25 mouse cellular contexts compared by ENCODE assay signal in the genomic region with DNA sequence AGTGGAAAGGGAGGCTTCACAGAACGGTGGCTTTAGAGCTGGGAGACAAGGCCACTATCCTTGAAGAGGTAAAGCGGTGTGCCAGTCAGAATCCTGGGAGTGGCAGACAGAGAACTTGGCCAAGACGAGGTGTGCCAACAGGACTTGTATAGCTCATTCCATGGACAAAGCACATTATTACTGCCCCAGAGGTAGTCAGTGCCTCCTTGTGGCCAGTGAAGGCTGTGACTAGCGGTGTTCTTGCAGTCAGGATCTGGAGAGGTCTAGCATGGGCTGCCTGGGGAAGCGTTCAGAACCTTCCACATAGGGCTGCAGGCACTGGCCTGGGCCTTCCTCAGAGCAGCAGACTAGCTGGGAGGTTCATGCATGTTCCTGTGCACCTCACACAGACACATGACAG. TPM values are rescaled to one million over a fixed set of nuclear protein-coding genes. Genes with fewer than 3 reads are reported as not detected.
"Had no signal": no experiment of that assay in that cellular context is flagged by ENCODE, and none has a peak within 500 bp of the region (broad histone marks: within the 10 kb centered on the region; RNA-seq: fewer than 3 reads in every experiment).

No protein-coding gene starts in this region.

- ATAC-seq: liver, postnatal 0 days; lung, postnatal 0 days; midbrain, embryonic 15.5 days had no signal

- H3K4me3 ChIP-seq: limb, embryonic 10.5 days; limb, embryonic 13.5 days; liver, embryonic 13.5 days; midbrain, embryonic 12.5 days; midbrain, embryonic 15.5 days; neural tube, embryonic 12.5 days; neural tube, embryonic 15.5 days; stomach, embryonic 15.5 days had no signal

- H3K9me3 ChIP-seq: limb, embryonic 10.5 days; limb, embryonic 13.5 days; liver, embryonic 13.5 days; midbrain, embryonic 12.5 days; midbrain, embryonic 15.5 days; neural tube, embryonic 12.5 days; neural tube, embryonic 15.5 days; stomach, embryonic 15.5 days had no signal

- H3K4me2 ChIP-seq: limb, embryonic 13.5 days; liver, embryonic 13.5 days; lung, embryonic 14.5 days; midbrain, embryonic 12.5 days; midbrain, embryonic 15.5 days; neural tube, embryonic 12.5 days; neural tube, embryonic 15.5 days; stomach, embryonic 15.5 days had no signal

- DNase-seq: kidney, adult 9 months; kidney, postnatal 14 days; kidney, postnatal 4 days; layer of hippocampus, adult 9-11 months; liver, embryonic 13.5 days; liver, postnatal 0 days; lung, embryonic 14.5 days; right cerebral cortex, adult 18-20 months; right cerebral cortex, postnatal 25 days; spleen, adult 18-20 months; thymus, adult 18-20 months; thymus, postnatal 36 days had no signal

- H3K27me3 ChIP-seq: limb, embryonic 13.5 days; liver, embryonic 13.5 days; midbrain, embryonic 12.5 days; midbrain, embryonic 15.5 days; neural tube, embryonic 12.5 days; neural tube, embryonic 15.5 days; stomach, embryonic 15.5 days had no signal

- H3K9ac ChIP-seq: limb, embryonic 13.5 days; liver, embryonic 13.5 days; liver, postnatal 0 days; lung, embryonic 14.5 days; midbrain, embryonic 12.5 days; midbrain, embryonic 15.5 days; neural tube, embryonic 12.5 days; neural tube, embryonic 15.5 days; stomach, embryonic 15.5 days had no signal

- H3K36me3 ChIP-seq: limb, embryonic 10.5 days; limb, embryonic 13.5 days; liver, embryonic 13.5 days; midbrain, embryonic 12.5 days; stomach, embryonic 15.5 days had no signal

- H3K4me1 ChIP-seq: limb, embryonic 13.5 days; liver, embryonic 13.5 days; stomach, embryonic 15.5 days had no signal

- H3K27ac ChIP-seq: limb, embryonic 10.5 days; limb, embryonic 13.5 days; liver, embryonic 13.5 days; macrophage; midbrain, embryonic 12.5 days; midbrain, embryonic 15.5 days; neural tube, embryonic 12.5 days; neural tube, embryonic 15.5 days; stomach, embryonic 15.5 days had no signal

RNA-seq across cellular contexts. Expression of gene Kcnc1, which starts 39.5 kb away (rescaled TPM):
- polyA plus RNA-seq: kidney, embryonic 16.5 days; liver, adult 2 months; liver, postnatal 0 days; macrophage had no signal

RNA-seq across cellular contexts. Expression of gene Myod1, which starts 59.6 kb away (rescaled TPM):
- total RNA-seq: layer of hippocampus, postnatal 25 days; liver, adult 2 months; megakaryocyte, adult 5-6 weeks had no signal
- polyA plus RNA-seq: liver, adult 2 months; liver, postnatal 0 days; lung, postnatal 0 days; macrophage; midbrain, embryonic 12.5 days had no signal
